Mouse (Mus musculus) kidney, postnatal 10 days (tissue): ENCODE measurements around the gene Slc7a11.
A peak's percentile ranks its signal among the peaks of the same experiment; 100 is the strongest.

Experiments used
- DNase-seq: peaks from one replicate; pipeline ENCODE4 v3.0.0; 2021; ENCODE audit warnings: mixed read lengths

The Slc7a11 gene

GRCm38 (mm10) chr3:49965569-49965968 lies 477.8 kb downstream of the Slc7a11 start:
- no peak for DNase-seq

- DNase-seq = no peak
Measured at GRCm38 (mm10) chr3:49960581-49960980, 482.8 kb downstream of the Slc7a11 start.

- DNase-seq = peak; percentile 64
Measured at GRCm38 (mm10) chr3:49946845-49947244, 496.6 kb downstream of the Slc7a11 start.

GRCm38 (mm10) chr3:49944783-49945182 lies 498.6 kb downstream of the Slc7a11 start:
- DNase-seq = peak; percentile 32

GRCm38 (mm10) chr3:49937611-49938010 lies 505.8 kb downstream of the Slc7a11 start:
- DNase-seq = no peak

- DNase-seq = no peak
Measured at GRCm38 (mm10) chr3:49929496-49929895, 513.9 kb downstream of the Slc7a11 start.

- peak; percentile 53 for DNase-seq
Measured at GRCm38 (mm10) chr3:49928509-49929263, 514.7 kb downstream of the Slc7a11 start.

GRCm38 (mm10) chr3:49913929-49914328 lies 529.5 kb downstream of the Slc7a11 start:
- DNase-seq = peak; percentile 15

GRCm38 (mm10) chr3:49910922-49911321 lies 532.5 kb downstream of the Slc7a11 start:
- DNase-seq = no peak

- peak; percentile 74 for DNase-seq
Measured at GRCm38 (mm10) chr3:49908426-49909341, 534.7 kb downstream of the Slc7a11 start.

GRCm38 (mm10) chr3:49893945-49894344 lies 549.5 kb downstream of the Slc7a11 start:
- DNase-seq = no peak

GRCm38 (mm10) chr3:49887359-49887758 lies 556.1 kb downstream of the Slc7a11 start:
- no peak for DNase-seq

- no peak for DNase-seq
Measured at GRCm38 (mm10) chr3:49886220-49886945, 557.0 kb downstream of the Slc7a11 start.

GRCm38 (mm10) chr3:49880496-49880895 lies 562.9 kb downstream of the Slc7a11 start:
- no peak for DNase-seq

- DNase-seq = no peak
Measured at GRCm38 (mm10) chr3:49870786-49871185, 572.6 kb downstream of the Slc7a11 start.

GRCm38 (mm10) chr3:49867951-49868584 lies 575.3 kb downstream of the Slc7a11 start:
- DNase-seq = peak; percentile 14

- no peak for DNase-seq
Measured at GRCm38 (mm10) chr3:49867147-49867950, 576.1 kb downstream of the Slc7a11 start.

GRCm38 (mm10) chr3:49866061-49866515 lies 577.3 kb downstream of the Slc7a11 start:
- DNase-seq = peak; percentile 57

GRCm38 (mm10) chr3:49856797-49857196 lies 586.6 kb downstream of the Slc7a11 start:
- DNase-seq = no peak

- no peak for DNase-seq
Measured at GRCm38 (mm10) chr3:49854277-49854676, 589.1 kb downstream of the Slc7a11 start.

- DNase-seq = no peak
Measured at GRCm38 (mm10) chr3:49842971-49843370, 600.4 kb downstream of the Slc7a11 start.
